Mouse (Mus musculus) stomach, postnatal 0 days (tissue): ENCODE data around the gene Ankrd23.

Experiments
- CTCF ChIP-seq: IDR thresholded peaks from 2 replicates; pipeline ENCODE4 v1.5.1; 2016; ENCODE audit warnings: antibody characterized with exemption, low read depth, mild to moderate bottlenecking, moderate library complexity
- EP300 ChIP-seq: optimal IDR thresholded peaks from 2 replicates; pipeline ENCODE3; 2016; ENCODE audit warnings: antibody characterized with exemption

DNA sequence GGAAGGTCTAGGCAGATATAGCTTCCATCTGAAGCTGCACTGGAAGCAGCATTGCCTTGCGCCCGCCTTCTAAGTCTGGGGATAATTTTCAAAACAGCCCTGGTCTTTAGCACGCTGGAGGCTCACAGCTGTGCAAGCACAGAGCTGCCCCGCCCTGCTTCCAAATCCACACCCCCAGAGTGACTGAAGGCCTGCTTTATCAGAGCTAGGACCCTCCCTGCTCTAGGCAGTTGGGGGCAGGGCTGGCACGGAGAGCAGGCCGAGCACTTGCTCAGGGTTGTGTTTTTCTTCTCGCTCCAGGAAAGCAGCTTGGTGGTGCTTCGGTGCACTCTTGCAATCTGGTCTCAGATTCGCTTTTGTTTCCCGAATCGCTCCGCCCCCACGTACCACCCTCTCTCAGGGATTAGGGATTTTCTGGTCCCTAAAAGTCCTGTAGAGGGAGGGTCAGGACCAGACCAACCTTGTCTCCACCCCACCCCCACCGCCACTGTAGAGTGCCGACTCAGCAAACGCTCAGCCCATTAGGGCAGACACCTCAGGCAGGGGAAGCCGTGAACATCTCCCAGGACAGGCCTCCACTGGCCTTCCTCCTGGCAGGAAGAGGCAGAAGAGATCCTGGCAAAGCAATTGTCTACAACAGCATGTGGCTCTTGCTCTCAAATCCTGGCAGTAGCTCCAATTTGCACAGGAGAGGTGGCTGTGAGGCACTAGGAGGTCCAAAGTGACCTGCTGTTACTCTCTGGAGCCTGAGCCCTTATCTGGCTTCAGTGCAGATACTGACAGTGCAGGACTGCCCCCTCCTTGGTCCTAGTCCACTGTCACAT is 43.9 kb upstream of the Ankrd23 start:
- TF ChIP-seq CTCF (no peak), EP300 (no peak)
